Mouse (Mus musculus): ENCODE data around the gene Hoxb9.

DNA sequence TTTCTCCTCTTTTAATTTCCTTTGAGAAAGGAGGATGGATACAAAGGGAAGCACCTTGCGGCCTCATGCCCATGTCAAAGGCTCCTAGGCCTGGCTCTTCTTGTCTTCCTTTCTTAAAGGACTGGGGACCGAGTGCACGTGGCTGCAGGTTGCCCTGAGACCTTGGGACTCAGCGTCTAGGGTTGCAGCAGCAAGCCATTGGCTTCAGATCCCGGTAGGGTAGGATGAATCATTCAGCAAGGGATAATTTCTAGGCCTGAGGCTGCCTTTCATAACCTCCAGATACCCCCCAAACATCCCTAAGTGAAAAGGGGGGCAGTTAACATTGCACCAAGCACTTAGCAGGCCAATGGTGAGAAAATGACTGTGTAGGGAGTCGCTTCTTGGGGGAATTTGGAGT, 39.8 kb downstream of the Hoxb9 start:
- TF ChIP-seq CTCF (IDR thresholded peaks at IDR 0.05; ENCODE audit: control insufficient read depth, insufficient read depth, insufficient read length) (no peak), MYOD1 (IDR thresholded peaks at IDR 0.05; ENCODE audit: control insufficient read depth, insufficient read length, low read depth) (no peak), MAX (IDR thresholded peaks at IDR 0.05) (no peak), CEBPB (IDR thresholded peaks at IDR 0.05; ENCODE audit: low read depth) (no peak), USF1 (IDR thresholded peaks at IDR 0.05; ENCODE audit: low read depth) (no peak), FOSL1 (IDR thresholded peaks at IDR 0.05; ENCODE audit: insufficient read depth, low read length, poor library complexity, severe bottlenecking) (no peak)

Data from C2C12 (cell line).